Mouse (Mus musculus) testis, adult 2 months (tissue): ENCODE data around the gene Ucn.

Experiments used
- CTCF ChIP-seq: fragments of 200-500 bp; IDR thresholded peaks from 2 replicates; pipeline ENCODE4 v1.5.1; 2012; ENCODE audit warnings: low read depth, mild to moderate bottlenecking, inconsistent platforms, low read length, moderate library complexity; ENCODE audit not compliant: control insufficient read depth, insufficient read depth, insufficient replicate concordance
- POLR2A ChIP-seq: fragments of 200-500 bp; IDR thresholded peaks from 2 replicates; pipeline ENCODE4 v1.6.1; 2012; ENCODE audit warnings: low read depth, mild to moderate bottlenecking, inconsistent platforms, low read length, moderate library complexity; ENCODE audit not compliant: control insufficient read depth

GRCm38 (mm10) chr5:31094799-31095691 lies 43.6 kb downstream of the Ucn start:
- no peak for TF ChIP-seq CTCF
- TF ChIP-seq POLR2A: no peak
